Mouse (Mus musculus): ENCODE measurements around the gene Taar8b.

Gene Taar8b

GRCm38 (mm10) chr10:24058986-24059385, 33.1 kb downstream of the Taar8b start:
- Histone ChIP-seq H3K36me3 (ENCODE audit: insufficient read depth, low read length) (no peaks in the 10 kb centered on the region), H3K4me3 (replicated peaks; ENCODE audit: low read length) (no peak overlapping the region), H3K4me1 (replicated peaks; ENCODE audit: low read depth, low read length) (no peaks in the 10 kb centered on the region), H3K9me3 (ENCODE audit: low read length) (no peaks in the 10 kb centered on the region), H3K27me3 (ENCODE audit: insufficient read depth, low read length) (no peaks in the 10 kb centered on the region)
- TF ChIP-seq POU5F1 (IDR thresholded peaks at IDR 0.05; ENCODE audit: borderline replicate concordance, low read length): no peak
- no peak for TF ChIP-seq NANOG (IDR thresholded peaks at IDR 0.05; ENCODE audit: borderline replicate concordance, low read length)
- no peak for TF ChIP-seq CTCF (conservative IDR thresholded peaks at IDR 0.05; ENCODE audit: low read length)

DNA sequence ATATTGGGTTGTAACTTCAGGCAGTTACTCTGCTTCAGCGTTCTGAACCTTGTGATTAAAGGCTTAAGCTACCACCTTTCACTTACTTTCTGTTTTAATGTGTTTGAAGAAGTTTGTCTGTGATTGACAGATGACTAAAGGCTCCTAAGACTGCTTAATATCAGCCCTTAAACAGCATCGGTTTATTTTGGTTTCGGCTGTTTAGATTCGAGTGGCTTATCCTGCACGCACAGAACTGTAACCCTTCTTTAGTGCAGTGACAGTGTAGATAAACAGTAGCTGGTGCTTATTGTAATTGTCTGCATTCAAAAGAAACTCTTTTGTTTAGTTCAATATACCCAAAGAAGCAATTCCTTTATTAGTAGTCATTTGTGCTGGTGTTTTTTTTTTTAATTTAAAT, 40.1 kb downstream of the Taar8b start:
- H3K4me3 ChIP-seq (replicated peaks; ENCODE audit: low read length): no peak overlapping the region
- H3K4me1 ChIP-seq (replicated peaks; ENCODE audit: low read depth, low read length): no peaks in the 10 kb centered on the region
- no peaks in the 10 kb centered on the region for H3K27me3 ChIP-seq (ENCODE audit: insufficient read depth, low read length)
- no peak for TF ChIP-seq NANOG (IDR thresholded peaks at IDR 0.05; ENCODE audit: borderline replicate concordance, low read length)
- no peaks in the 10 kb centered on the region for H3K9me3 ChIP-seq (ENCODE audit: low read length)
- no peaks in the 10 kb centered on the region for H3K36me3 ChIP-seq (ENCODE audit: insufficient read depth, low read length)

DNA sequence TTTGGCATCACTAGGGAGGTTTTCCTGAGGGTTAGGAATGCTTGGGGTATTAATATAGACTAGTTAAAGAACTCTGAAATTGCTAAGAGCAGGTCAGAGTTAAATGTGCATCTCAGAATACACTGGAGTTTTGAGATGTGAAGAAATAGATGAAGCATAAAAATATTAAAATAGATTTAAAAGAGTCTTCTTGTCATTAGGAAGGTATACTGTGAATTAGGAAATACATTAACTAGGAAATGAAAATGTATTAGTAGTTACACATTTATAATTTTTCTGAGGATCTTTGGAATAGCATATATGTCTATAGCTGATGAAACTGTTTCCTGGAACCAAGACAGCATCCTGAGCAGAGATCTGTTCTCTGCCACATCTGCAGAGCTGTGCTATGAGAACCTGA, 42.9 kb downstream of the Taar8b start, which contains the start of gene Taar7f:
Gene Taar7f (plus strand): TSS at position 301 of the 400 bp plus-strand sequence.
- Histone ChIP-seq H3K27me3 (ENCODE audit: insufficient read depth, low read length) (no peaks in the 10 kb centered on the region), H3K4me3 (replicated peaks; ENCODE audit: low read length) (no peak within 1 kb of the TSS), H3K9me3 (ENCODE audit: low read length) (no peaks in the 10 kb centered on the region), H3K36me3 (ENCODE audit: insufficient read depth, low read length) (no peaks in the 10 kb centered on the region), H3K4me1 (replicated peaks; ENCODE audit: low read depth, low read length) (no peaks in the 10 kb centered on the region)
- TF ChIP-seq NANOG (IDR thresholded peaks at IDR 0.05; ENCODE audit: borderline replicate concordance, low read length) (no peak), POU5F1 (IDR thresholded peaks at IDR 0.05; ENCODE audit: borderline replicate concordance, low read length) (no peak), CTCF (conservative IDR thresholded peaks at IDR 0.05; ENCODE audit: low read length) (no peak)
